Mouse (Mus musculus) limb, embryonic 15.5 days (tissue): ENCODE measurements around the gene Helz2. TPM values are rescaled to one million over a fixed set of nuclear protein-coding genes. Genes with fewer than 3 reads are reported as not detected.

Source experiments
- ATAC-seq: fragments of 200-750 bp; cut with Nextera tagmentation; 2 replicates; pipeline ENCODE4 v1.8.0; 2017; ENCODE audit warnings: low read depth, moderate TSS enrichment; ENCODE audit not compliant: insufficient number of reproducible peaks, low FRiP score, low TSS enrichment
- H3K27ac ChIP-seq: fragments of 300-500 bp; sonication (generic); 2 replicates; pipeline ENCODE4 v1.5.1; 2015; ENCODE audit warnings: moderate library complexity, mild to moderate bottlenecking, inconsistent platforms
- H3K27me3 ChIP-seq: fragments of 300-500 bp; sonication (generic); 2 replicates; pipeline ENCODE4 v1.6.1; 2015; ENCODE audit warnings: inconsistent platforms
- H3K36me3 ChIP-seq: fragments of 300-500 bp; sonication (generic); 2 replicates; pipeline ENCODE4 v1.6.1; 2015; ENCODE audit warnings: inconsistent platforms
- H3K4me1 ChIP-seq: fragments of 300-500 bp; sonication (generic); 2 replicates; pipeline ENCODE4 v1.6.1; 2015; ENCODE audit warnings: inconsistent platforms
- H3K4me2 ChIP-seq: fragments of 300-500 bp; sonication (generic); 2 replicates; pipeline ENCODE4 v1.6.1; 2015; ENCODE audit warnings: mild to moderate bottlenecking, inconsistent platforms
- H3K4me3 ChIP-seq: fragments of 300-500 bp; sonication (generic); 2 replicates; pipeline ENCODE4 v1.5.1; 2015; ENCODE audit warnings: mild to moderate bottlenecking, inconsistent platforms
- H3K9ac ChIP-seq: fragments of 300-500 bp; sonication (generic); 2 replicates; pipeline ENCODE4 v1.6.1; 2015; ENCODE audit warnings: inconsistent platforms
- H3K9me3 ChIP-seq: fragments of 300-500 bp; sonication (generic); 2 replicates; pipeline ENCODE4 v1.6.1; 2016; ENCODE audit warnings: inconsistent platforms
- WGBS: fragments of 180-500 bp; shearing (Covaris S2); methylation state at CpG from one replicate; pipeline ENCODE4 v1.1.7; 2015; 5-methylcytosine and 5-hydroxymethylcytosine counted together
- polyA plus RNA-seq: library from polyadenylated mRNA; unstranded; fragments of >200 nt; fragmentation: Nextera tagmentation; extraction: Ambion mirVana; gene quantifications from 2 replicates; pipeline ENCODE4 v1.2.1, GENCODE M21; 2015

The Helz2 gene
- polyA plus RNA-seq, 1 experiment from 2014 or later = 1.4 TPM

DNA sequence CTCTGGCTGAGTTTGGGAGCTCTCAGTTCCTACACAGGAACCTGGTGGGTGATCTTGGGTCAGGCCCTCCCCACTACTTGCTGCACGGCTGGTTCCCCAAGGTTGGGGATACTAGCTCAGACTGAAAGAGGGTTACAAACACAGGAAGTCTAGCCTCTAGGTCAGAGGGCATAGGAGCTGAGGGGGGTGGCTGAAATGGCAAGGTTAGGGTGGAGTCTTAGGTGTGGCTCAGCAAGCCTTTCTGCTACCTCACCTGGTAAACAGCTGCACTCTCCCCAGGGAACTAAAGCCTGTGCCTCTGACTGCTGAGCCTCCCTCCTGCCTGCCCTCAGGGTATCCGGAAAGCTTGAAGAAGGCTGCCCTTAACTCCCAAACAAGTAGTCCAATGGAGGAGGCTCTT lies 53.1 kb downstream of the Helz2 start:
- peaks cover 14% of the 10 kb centered on the region for H3K4me1 ChIP-seq
- H3K27ac ChIP-seq = peak overlapping the region; percentile 57
- H3K27me3 ChIP-seq = no peaks in the 10 kb centered on the region
- peak overlapping the region; percentile 73; the same call in 1 of the 2 replicates for H3K4me3 ChIP-seq
- H3K4me2 ChIP-seq = peak overlapping the region; percentile 79; the same call in 1 of the 2 replicates
- WGBS = 38% methylated on average over 2 of the region's 2 CpGs
- no peaks in the 10 kb centered on the region for H3K9me3 ChIP-seq
- H3K36me3 ChIP-seq = no peaks in the 10 kb centered on the region
- H3K9ac ChIP-seq = no peak overlapping the region
- ATAC-seq = no peak

DNA sequence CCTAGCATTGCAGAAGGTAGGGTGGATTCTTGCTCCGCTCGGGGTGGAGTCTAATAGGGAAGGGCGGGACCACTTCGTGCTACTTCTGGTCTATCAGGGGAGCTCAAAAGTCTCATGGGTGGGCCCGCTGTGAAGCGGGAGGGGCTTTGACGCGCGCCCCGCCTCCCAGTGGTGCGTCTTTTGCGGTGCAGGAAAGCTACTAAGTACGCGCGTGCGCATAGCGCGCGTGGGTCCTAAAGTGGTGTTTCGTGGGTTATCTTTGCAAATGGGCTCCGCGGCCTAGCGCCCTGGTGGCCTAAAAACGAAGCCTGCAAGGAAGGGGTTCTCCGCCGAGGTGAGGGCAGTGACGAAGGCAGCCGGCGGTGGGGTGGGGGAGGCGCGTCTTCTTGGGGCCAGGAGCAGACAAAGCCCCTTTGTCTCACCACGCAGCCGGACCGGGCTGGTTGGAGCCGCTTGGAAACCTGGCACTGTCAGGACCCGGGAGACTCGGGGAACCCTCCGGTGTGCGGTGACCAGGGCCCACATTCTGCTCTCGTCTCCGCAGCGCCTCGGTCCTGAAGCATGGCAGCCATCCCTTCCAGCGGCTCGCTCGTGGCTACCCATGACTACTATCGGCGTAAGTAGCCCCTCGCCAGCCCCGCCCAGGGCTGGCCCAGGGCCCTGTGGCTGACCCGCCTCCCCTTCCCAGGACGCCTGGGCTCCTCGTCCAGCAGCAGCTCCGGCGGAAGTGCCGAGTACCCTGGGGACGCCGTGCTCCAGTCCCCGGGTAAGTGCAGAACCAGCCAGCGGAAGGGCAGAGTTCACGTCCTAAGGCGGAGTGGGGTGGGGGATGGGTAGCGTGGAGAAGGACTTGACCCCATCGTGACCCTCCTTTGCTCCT lies 54.5 kb downstream of the Helz2 start, which contains the start of gene Ppdpf:
Ppdpf (plus strand) TSS at position 127 of the 880 bp plus-strand sequence.
- Histone ChIP-seq H3K4me2 (peak within 1 kb of the TSS; percentile 79), H3K9me3 (no peaks in the 10 kb centered on the region), H3K9ac (peak within 1 kb of the TSS; percentile 75), H3K4me3 (peak within 1 kb of the TSS; percentile 73), H3K27ac (peak within 1 kb of the TSS; percentile 94), H3K36me3 (no peaks in the 10 kb centered on the region), H3K4me1 (peaks cover 14% of the 10 kb centered on the region), H3K27me3 (no peaks in the 10 kb centered on the region)
- WGBS = under 1% methylated on average over 64 of the region's 64 CpGs
- ATAC-seq = peak; percentile 93

DNA sequence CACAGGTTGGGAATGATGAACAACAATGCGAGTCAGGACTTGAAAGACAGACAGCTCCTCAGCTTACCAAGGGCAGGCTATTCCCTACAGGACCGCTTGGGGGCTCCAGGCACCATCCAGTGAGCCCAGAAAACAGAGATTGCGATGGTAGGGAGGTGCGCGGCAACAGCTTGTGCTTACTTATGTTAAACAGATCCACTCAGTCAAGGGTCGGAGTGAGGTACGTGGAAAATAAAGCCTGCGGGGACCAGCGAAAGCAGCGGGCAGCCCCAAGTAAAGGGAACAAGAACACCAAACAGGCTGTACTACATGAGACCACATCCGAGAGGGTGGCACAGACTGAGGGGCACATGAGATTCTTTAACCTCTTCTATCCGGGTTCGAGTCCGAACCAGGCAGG lies 55.2 kb downstream of the Helz2 start:
- Histone ChIP-seq H3K36me3 (no peaks in the 10 kb centered on the region), H3K4me3 (peak overlapping the region; percentile 73), H3K27me3 (no peaks in the 10 kb centered on the region), H3K4me2 (peak overlapping the region; percentile 79), H3K27ac (peak overlapping the region; percentile 94), H3K9ac (peak overlapping the region; percentile 51; the same call in 1 of the 2 replicates), H3K4me1 (peaks cover 14% of the 10 kb centered on the region), H3K9me3 (no peaks in the 10 kb centered on the region)
- WGBS = 0% methylated on average over 14 of the region's 14 CpGs
- peak; percentile 80 for ATAC-seq

DNA sequence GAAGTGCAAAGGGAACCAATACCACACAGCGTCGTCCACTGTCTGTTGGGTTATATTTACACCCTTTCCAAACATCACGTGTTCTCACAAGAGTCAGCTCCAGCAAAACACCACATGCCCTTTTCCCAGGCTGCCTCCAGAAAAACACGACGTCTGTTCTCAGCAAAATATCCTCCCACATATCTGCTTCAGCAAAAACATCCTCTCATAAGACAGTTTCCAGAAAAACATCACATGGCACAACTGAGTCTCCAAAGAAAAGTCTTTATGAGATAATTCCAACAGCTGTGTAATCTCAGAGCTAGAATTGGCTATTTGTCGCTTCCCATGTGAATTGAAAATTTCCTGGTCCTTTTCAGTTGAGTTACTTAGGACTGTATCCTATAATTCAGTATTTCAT lies 60.9 kb downstream of the Helz2 start:
- no peak for ATAC-seq
- H3K4me3 ChIP-seq = no peak overlapping the region
- 81% methylated on average over 6 of the region's 6 CpGs for WGBS

DNA sequence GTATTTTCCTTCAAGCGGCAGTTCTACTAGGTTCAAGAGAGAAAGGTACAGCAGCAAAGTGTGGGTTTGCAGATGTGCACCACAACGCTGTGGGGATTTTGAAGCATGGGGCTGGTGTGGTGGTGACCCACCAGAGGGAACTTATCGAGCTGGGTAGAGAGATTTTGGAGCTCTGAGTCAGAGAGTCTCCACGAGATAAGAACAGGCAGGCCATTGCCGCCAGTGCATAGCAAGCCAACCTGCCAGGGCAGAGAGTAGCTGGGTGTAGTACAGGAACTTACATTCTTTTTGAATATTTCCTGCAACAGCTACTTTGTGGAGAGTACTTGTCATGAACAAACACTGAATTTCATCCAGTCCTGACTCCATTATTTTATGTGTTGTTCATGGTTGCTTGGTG lies 63.4 kb downstream of the Helz2 start:
- no peak overlapping the region for H3K4me3 ChIP-seq
- H3K27me3 ChIP-seq = no peaks in the 10 kb centered on the region; the same call in 1 of the 2 replicates
- WGBS = 88% methylated on average over 5 of the region's 5 CpGs
- no peak for ATAC-seq
- H3K4me2 ChIP-seq = no peak overlapping the region
- H3K36me3 ChIP-seq = no peaks in the 10 kb centered on the region
- H3K9me3 ChIP-seq = no peaks in the 10 kb centered on the region
- no peak overlapping the region for H3K27ac ChIP-seq
- no peak overlapping the region for H3K9ac ChIP-seq
- no peaks in the 10 kb centered on the region for H3K4me1 ChIP-seq

More for the DNA sequence above, 60.9 kb downstream of the Helz2 start:
- H3K27me3 ChIP-seq = no peaks in the 10 kb centered on the region; the same call in 1 of the 2 replicates
- H3K27ac ChIP-seq = no peak overlapping the region
- no peak overlapping the region for H3K4me2 ChIP-seq
- no peaks in the 10 kb centered on the region for H3K4me1 ChIP-seq
- H3K36me3 ChIP-seq = no peaks in the 10 kb centered on the region
- H3K9ac ChIP-seq = no peak overlapping the region
- H3K9me3 ChIP-seq = no peaks in the 10 kb centered on the region

GRCm38 (mm10) chr2:181178015-181178414 lies 63.8 kb downstream of the Helz2 start:
- 79% methylated on average over 3 of the region's 3 CpGs for WGBS
- Histone ChIP-seq H3K4me2 (no peak overlapping the region), H3K27ac (no peak overlapping the region), H3K9me3 (no peaks in the 10 kb centered on the region), H3K4me1 (no peaks in the 10 kb centered on the region), H3K36me3 (no peaks in the 10 kb centered on the region), H3K27me3 (no peaks in the 10 kb centered on the region; the same call in 1 of the 2 replicates), H3K9ac (no peak overlapping the region), H3K4me3 (no peak overlapping the region)
- no peak for ATAC-seq

Other genes with a start within 250 kb of the Helz2 start
- 1.3 and 1.5 TPM in 2 replicates for gene Chrna4, start 198.5 kb downstream of the Helz2 start, polyA plus RNA-seq
- gene Kcnq2, start 106.7 kb downstream of the Helz2 start, polyA plus RNA-seq = 0.15 TPM in 1 of 2 replicates, not detected in the other
- gene Eef1a2, start 85.0 kb downstream of the Helz2 start, polyA plus RNA-seq = not detected in 2 replicates
- 230 and 254 TPM in 2 replicates for gene Ppdpf, start 54.8 kb downstream of the Helz2 start, polyA plus RNA-seq
- 2.1 and 2.2 TPM in 2 replicates for gene Ptk6, start 39.2 kb downstream of the Helz2 start, polyA plus RNA-seq
- 0.26 and 0.41 TPM in 2 replicates for gene Srms, start 28.8 kb downstream of the Helz2 start, polyA plus RNA-seq
- gene Fndc11, start 22.0 kb downstream of the Helz2 start, polyA plus RNA-seq = 0.14 and 0.25 TPM in 2 replicates
- gene Gmeb2, start 46.0 kb upstream of the Helz2 start, polyA plus RNA-seq = 14.1 and 15.1 TPM in 2 replicates
- gene Stmn3, start 72.5 kb upstream of the Helz2 start, polyA plus RNA-seq = 0.77 and 2.5 TPM in 2 replicates
- gene Rtel1, start 77.7 kb upstream of the Helz2 start, polyA plus RNA-seq = 35.8 and 36.3 TPM in 2 replicates
- 40.4 and 42.1 TPM in 2 replicates for gene Zgpat, start 122.9 kb upstream of the Helz2 start, polyA plus RNA-seq
- gene Arfrp1, start 123.4 kb upstream of the Helz2 start, polyA plus RNA-seq = 59.0 and 64.8 TPM in 2 replicates
- gene Lime1, start 138.1 kb upstream of the Helz2 start, polyA plus RNA-seq = 22.7 and 23.7 TPM in 2 replicates
- gene Zbtb46, start 217.4 kb upstream of the Helz2 start, polyA plus RNA-seq = 4.2 and 4.8 TPM in 2 replicates